Mouse (Mus musculus) thymus, postnatal 10 days (tissue): ENCODE results near the gene Ccdc30.

Source experiments
- DNase-seq, 2 experiments: peaks; one replicate each; pipeline ENCODE4 v3.0.0; 2021; ENCODE audit warnings: low spot score in 2 of 2

Ccdc30 gene

GRCm38 (mm10) chr4:119417270-119417669, 1.9 kb upstream of the Ccdc30 start:
- DNase-seq, result no peak

GRCm38 (mm10) chr4:119412791-119413190, 2.5 kb downstream of the Ccdc30 start:
- peak in 1 of 2 experiments; percentile 19 for DNase-seq

- DNase-seq, result peak; percentile 52 to 66
Measured at GRCm38 (mm10) chr4:119411877-119412650, 3.3 kb downstream of the Ccdc30 start.

GRCm38 (mm10) chr4:119403431-119403830, 11.9 kb downstream of the Ccdc30 start:
- no peak for DNase-seq

- no peak for DNase-seq
Measured at GRCm38 (mm10) chr4:119400896-119401295, 14.4 kb downstream of the Ccdc30 start.

- no peak for DNase-seq
Measured at GRCm38 (mm10) chr4:119398751-119399150, 16.6 kb downstream of the Ccdc30 start.

GRCm38 (mm10) chr4:119390369-119390768, 25.0 kb downstream of the Ccdc30 start:
- peak in 1 of 2 experiments; percentile 48 for DNase-seq

GRCm38 (mm10) chr4:119389184-119389583, 26.1 kb downstream of the Ccdc30 start:
- no peak for DNase-seq

- no peak for DNase-seq
Measured at GRCm38 (mm10) chr4:119381471-119382190, 33.7 kb downstream of the Ccdc30 start.

GRCm38 (mm10) chr4:119369460-119369859, 45.9 kb downstream of the Ccdc30 start:
- no peak for DNase-seq

- DNase-seq, result no peak
Measured at GRCm38 (mm10) chr4:119366758-119367526, 48.4 kb downstream of the Ccdc30 start.

- DNase-seq, result no peak
Measured at GRCm38 (mm10) chr4:119362231-119362630, 53.1 kb downstream of the Ccdc30 start.

- peak; percentile 20 to 33 for DNase-seq
Measured at GRCm38 (mm10) chr4:119359196-119359971, 55.9 kb downstream of the Ccdc30 start.

GRCm38 (mm10) chr4:119345508-119345907, 69.8 kb downstream of the Ccdc30 start:
- no peak for DNase-seq

GRCm38 (mm10) chr4:119338861-119339361, 76.4 kb downstream of the Ccdc30 start:
- peak in 1 of 2 experiments; percentile 24 for DNase-seq

GRCm38 (mm10) chr4:119338422-119338821, 76.9 kb downstream of the Ccdc30 start:
- DNase-seq, result no peak

- no peak for DNase-seq
Measured at GRCm38 (mm10) chr4:119333487-119333886, 81.8 kb downstream of the Ccdc30 start.

- DNase-seq, result no peak
Measured at GRCm38 (mm10) chr4:119320896-119321550, 94.3 kb downstream of the Ccdc30 start.

GRCm38 (mm10) chr4:119320131-119320830, 95.0 kb downstream of the Ccdc30 start, which contains the start of gene Ppih:
Gene Ppih, minus strand, starts transcription at chr4:119320546.
- DNase-seq, result peak; percentile 93 to 96

- DNase-seq, result no peak
Measured at GRCm38 (mm10) chr4:119313756-119314155, 101.6 kb downstream of the Ccdc30 start.
